Mouse (Mus musculus) midbrain, embryonic 13.5 days (tissue): Measurements from ENCODE around the gene Ppp1r3g. TPM values are rescaled to one million over a fixed set of nuclear protein-coding genes. Genes with fewer than 3 reads are reported as not detected.

Experiments used
- ATAC-seq: fragments of 200-750 bp; cut with Nextera tagmentation; 2 replicates; pipeline ENCODE4 v1.8.0; 2017; ENCODE audit warnings: mild to moderate bottlenecking, moderate TSS enrichment, moderate library complexity
- H3K27ac ChIP-seq: fragments of 300-500 bp; sonication (generic); 2 replicates; pipeline ENCODE4 v1.5.1; 2015; ENCODE audit warnings: inconsistent platforms, mild to moderate bottlenecking, moderate library complexity
- H3K27me3 ChIP-seq: fragments of 300-500 bp; sonication (generic); 2 replicates; pipeline ENCODE4 v1.6.1; 2015; ENCODE audit warnings: mild to moderate bottlenecking, inconsistent platforms
- H3K36me3 ChIP-seq: fragments of 300-500 bp; sonication (generic); 2 replicates; pipeline ENCODE4 v1.6.1; 2015; ENCODE audit warnings: mild to moderate bottlenecking, inconsistent platforms
- H3K4me1 ChIP-seq: fragments of 300-500 bp; sonication (generic); replicated peaks from 2 replicates; pipeline ENCODE4 v1.6.1; 2015; ENCODE audit warnings: inconsistent platforms
- H3K4me2 ChIP-seq: fragments of 300-500 bp; sonication (generic); replicated peaks from 2 replicates; pipeline ENCODE4 v1.6.1; 2015; ENCODE audit warnings: moderate library complexity, mild to moderate bottlenecking, inconsistent platforms
- H3K4me3 ChIP-seq: fragments of 300-500 bp; sonication (generic); replicated peaks from 2 replicates; pipeline ENCODE4 v1.5.1; 2015; ENCODE audit warnings: mild to moderate bottlenecking, inconsistent platforms
- H3K9ac ChIP-seq: fragments of 300-500 bp; sonication (generic); replicated peaks from 2 replicates; pipeline ENCODE4 v1.6.1; 2015; ENCODE audit warnings: mild to moderate bottlenecking, inconsistent platforms
- H3K9me3 ChIP-seq: fragments of 300-500 bp; sonication (generic); 2 replicates; pipeline ENCODE4 v1.6.1; 2016; ENCODE audit warnings: mild to moderate bottlenecking, inconsistent platforms
- WGBS: fragments of 180-500 bp; shearing (Covaris S2); methylation state at CpG from one replicate; pipeline ENCODE4 v1.1.7; 2015; 5-methylcytosine and 5-hydroxymethylcytosine counted together
- polyA plus RNA-seq: library from polyadenylated mRNA; unstranded; fragments of >200 nt; fragmentation: Nextera tagmentation; extraction: Ambion mirVana; gene quantifications from 2 replicates; pipeline ENCODE4 v1.2.1, GENCODE M21; 2015

Ppp1r3g gene
- polyA plus RNA-seq, 1 experiment from 2014 or later: 0.47 TPM

GRCm38 (mm10) chr13:35997606-35998005 is 39.0 kb downstream of the Ppp1r3g start:
- no peak overlapping the region for H3K4me3 ChIP-seq
- H3K4me2 ChIP-seq: no peak overlapping the region
- WGBS: 90% methylated on average over 4 of the region's 4 CpGs
- no peak overlapping the region for H3K27ac ChIP-seq
- H3K36me3 ChIP-seq: no peaks in the 10 kb centered on the region
- H3K9ac ChIP-seq: no peak overlapping the region
- H3K9me3 ChIP-seq: no peaks in the 10 kb centered on the region
- peaks cover 6% of the 10 kb centered on the region; the same call in 1 of the 2 replicates for H3K4me1 ChIP-seq
- ATAC-seq: no peak
- no peaks in the 10 kb centered on the region for H3K27me3 ChIP-seq

GRCm38 (mm10) chr13:36000798-36001197 is 42.2 kb downstream of the Ppp1r3g start:
- Histone ChIP-seq H3K27me3 (no peaks in the 10 kb centered on the region), H3K9me3 (no peaks in the 10 kb centered on the region), H3K27ac (no peak overlapping the region), H3K4me3 (no peak overlapping the region), H3K4me1 (peaks cover 3% of the 10 kb centered on the region; the same call in 1 of the 2 replicates), H3K9ac (no peak overlapping the region), H3K36me3 (no peaks in the 10 kb centered on the region), H3K4me2 (no peak overlapping the region)
- WGBS: 81% methylated on average over 1 of the region's 1 CpGs
- no peak for ATAC-seq

GRCm38 (mm10) chr13:36009981-36010380 is 51.3 kb downstream of the Ppp1r3g start:
- H3K4me1 ChIP-seq: no peaks in the 10 kb centered on the region
- 69% methylated on average over 2 of the region's 2 CpGs for WGBS
- no peaks in the 10 kb centered on the region for H3K27me3 ChIP-seq
- no peak overlapping the region for H3K27ac ChIP-seq
- no peak overlapping the region for H3K9ac ChIP-seq
- H3K4me2 ChIP-seq: no peak overlapping the region
- no peak for ATAC-seq
- H3K36me3 ChIP-seq: no peaks in the 10 kb centered on the region
- no peaks in the 10 kb centered on the region for H3K9me3 ChIP-seq
- H3K4me3 ChIP-seq: no peak overlapping the region

- Histone ChIP-seq H3K36me3 (no peaks in the 10 kb centered on the region), H3K4me3 (no peak overlapping the region), H3K9ac (no peak overlapping the region), H3K4me1 (peaks cover 19% of the 10 kb centered on the region), H3K27ac (no peak overlapping the region), H3K27me3 (no peaks in the 10 kb centered on the region), H3K4me2 (no peak overlapping the region), H3K9me3 (no peaks in the 10 kb centered on the region)
- ATAC-seq: no peak
- 68% methylated on average over 3 of the region's 3 CpGs for whole genome bisulfite sequencing
These were observed 57.0 kb downstream of the Ppp1r3g start for GRCm38 (mm10) chr13:36015636-36016035.

GRCm38 (mm10) chr13:36018017-36018416 is 59.4 kb downstream of the Ppp1r3g start:
- H3K9me3 ChIP-seq: no peaks in the 10 kb centered on the region
- no peak overlapping the region for H3K9ac ChIP-seq
- H3K27me3 ChIP-seq: no peaks in the 10 kb centered on the region
- H3K4me1 ChIP-seq: peaks cover 34% of the 10 kb centered on the region
- H3K4me3 ChIP-seq: no peak overlapping the region
- no peak for ATAC-seq
- no peak overlapping the region for H3K4me2 ChIP-seq
- H3K36me3 ChIP-seq: no peaks in the 10 kb centered on the region
- 88% methylated on average over 2 of the region's 2 CpGs for WGBS
- no peak overlapping the region for H3K27ac ChIP-seq

GRCm38 (mm10) chr13:36019309-36020274 is 61.0 kb downstream of the Ppp1r3g start:
- Histone ChIP-seq H3K27me3 (no peaks in the 10 kb centered on the region), H3K9me3 (no peaks in the 10 kb centered on the region), H3K4me1 (peaks cover 35% of the 10 kb centered on the region), H3K4me2 (no peak overlapping the region), H3K36me3 (no peaks in the 10 kb centered on the region), H3K27ac (peak overlapping the region; percentile 89), H3K9ac (peak overlapping the region; percentile 12; the same call in 1 of the 2 replicates), H3K4me3 (no peak overlapping the region)
- WGBS: 47% methylated on average over 10 of the region's 10 CpGs
- peak; percentile 88 for ATAC-seq

Other genes with a start within 250 kb of the Ppp1r3g start
- gene Rpp40, start 52.5 kb upstream of the Ppp1r3g start, polyA plus RNA-seq: 8.8 and 9.1 TPM in 2 replicates
- 29.5 and 31.7 TPM in 2 replicates for gene Fars2, start 158.6 kb downstream of the Ppp1r3g start, polyA plus RNA-seq
- 33.4 and 35.3 TPM in 2 replicates for gene Lyrm4, start 158.7 kb downstream of the Ppp1r3g start, polyA plus RNA-seq